Mouse (Mus musculus): Measurements from ENCODE around the gene Cdh23.

DNA sequence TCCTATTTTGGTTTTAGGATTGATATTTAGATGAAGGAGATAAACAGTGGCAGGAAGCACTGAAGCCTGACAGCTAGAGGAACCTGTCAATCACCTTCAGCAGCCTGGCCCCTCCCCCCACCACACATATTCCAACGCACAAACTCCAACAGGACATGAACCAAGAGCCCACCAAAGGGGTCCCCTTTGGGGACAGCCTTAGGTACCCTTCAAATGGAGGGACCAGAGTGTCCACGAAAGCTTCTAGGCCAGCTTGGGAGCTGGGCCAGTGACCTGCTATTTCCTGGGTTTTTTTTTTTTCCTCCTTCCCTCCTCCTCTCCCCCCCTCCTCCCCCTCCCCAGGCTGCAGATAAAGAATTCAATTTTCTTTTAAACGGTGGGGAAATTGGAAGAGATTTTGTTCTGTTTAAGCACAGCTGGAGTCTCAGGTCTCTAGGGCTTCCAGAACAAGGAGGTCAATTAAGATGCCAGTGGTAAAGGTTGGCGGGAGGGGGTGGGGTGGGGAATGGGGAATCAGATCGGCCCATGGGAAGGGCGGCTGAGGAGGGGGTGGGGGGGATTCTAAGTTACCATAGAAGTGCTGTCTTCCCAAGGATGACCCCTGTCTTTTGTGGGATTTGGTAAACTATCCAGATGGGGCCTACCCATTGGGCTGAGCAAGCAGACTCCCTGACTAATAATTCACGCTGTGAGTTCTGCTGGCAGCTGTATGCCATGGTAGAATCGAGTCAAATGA lies 239.5 kb downstream of the Cdh23 start:
- no peak for TF ChIP-seq CTCF (IDR thresholded peaks at IDR 0.05)
- no peak for TF ChIP-seq EP300 (IDR thresholded peaks at IDR 0.05)

All from lung, postnatal 0 days (tissue).